Comparison of ENCODE assay signal across 21 mouse cellular contexts in the genomic region with DNA sequence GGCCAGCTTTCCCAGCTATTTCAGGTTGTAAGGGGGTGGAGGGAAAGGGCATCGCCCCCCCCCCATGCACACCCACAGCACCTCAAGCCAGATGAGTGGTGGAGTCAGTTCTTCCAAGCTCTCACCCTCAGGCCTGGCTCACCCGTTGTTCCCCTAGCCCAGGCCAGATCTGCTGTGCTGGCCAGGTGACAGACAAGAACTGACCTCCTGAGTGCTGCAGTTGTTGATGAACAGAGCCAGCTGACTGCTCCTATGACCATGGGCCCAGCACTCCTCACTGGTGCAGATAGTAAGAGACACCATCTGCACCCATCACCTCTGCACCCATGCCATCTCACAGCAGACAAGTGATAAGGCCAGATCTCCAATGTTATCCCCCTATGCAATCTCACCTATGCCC.
DNase-seq lines count a peak whose midpoint lies in the region; ATAC-seq lines count a peak whose summit lies in the region.
"Had no signal": no experiment of that assay in that cellular context is flagged by ENCODE, and none has a peak within 500 bp of the region (broad histone marks: within the 10 kb centered on the region; RNA-seq: fewer than 3 reads in every experiment).

No protein-coding gene starts in this region.

- H3K27ac ChIP-seq in hindbrain, embryonic 15.5 days (replicated peaks): no peak overlapping the region
- H3K27ac ChIP-seq in hindbrain, embryonic 16.5 days (ENCODE audit: low read depth, low read length): no peak overlapping the region
- no peak overlapping the region for H3K27ac ChIP-seq in midbrain, embryonic 14.5 days (replicated peaks; ENCODE audit: low read depth, low read length)
- no peak overlapping the region for H3K27ac ChIP-seq in midbrain, embryonic 16.5 days (ENCODE audit: low read length)
- H3K27ac ChIP-seq: embryonic facial prominence, embryonic 15.5 days; forebrain, embryonic 10.5 days; gastrocnemius, adult 2 months; heart, embryonic 10.5 days had no signal

- WGBS in hindbrain, embryonic 15.5 days: 95% methylated on average over 2 of the region's 2 CpGs
- WGBS in hindbrain, embryonic 16.5 days: 100% methylated on average over 2 of the region's 2 CpGs
- 81% methylated on average over 2 of the region's 2 CpGs for WGBS in midbrain, embryonic 14.5 days
- WGBS in midbrain, embryonic 16.5 days: 80% methylated on average over 2 of the region's 2 CpGs

- peak; percentile 70 for DNase-seq in heart, adult 11 months
- DNase-seq in heart, adult 18-20 months: no peak
- no peak for DNase-seq in midbrain, embryonic 14.5 days
- DNase-seq: adrenal gland, adult 2 months; adrenal gland, postnatal 25 days; cerebellum, adult 8-10 months; cerebellum, postnatal 36 days; gastrocnemius, adult 2 months; gastrocnemius, postnatal 25 days; heart, postnatal 10 days; heart, postnatal 4 days had no signal

- no peaks in the 10 kb centered on the region for H3K36me3 ChIP-seq in hindbrain, embryonic 15.5 days
- H3K36me3 ChIP-seq in hindbrain, embryonic 16.5 days (ENCODE audit: control insufficient read depth, insufficient read depth, low read length): no peaks in the 10 kb centered on the region
- H3K36me3 ChIP-seq in midbrain, embryonic 14.5 days (ENCODE audit: control insufficient read depth, insufficient read depth, low read length): no peaks in the 10 kb centered on the region
- H3K36me3 ChIP-seq in midbrain, embryonic 16.5 days (ENCODE audit: control insufficient read depth, insufficient read depth, low read length): no peaks in the 10 kb centered on the region
- H3K36me3 ChIP-seq: embryonic facial prominence, embryonic 15.5 days; forebrain, embryonic 10.5 days; heart, embryonic 10.5 days had no signal

- ATAC-seq in hindbrain, embryonic 15.5 days (ENCODE audit: low FRiP score, low read depth): peak; percentile 45; the same call in 1 of the 2 replicates
- ATAC-seq in hindbrain, embryonic 16.5 days: no peak
- peak; percentile 54 for ATAC-seq in midbrain, embryonic 14.5 days (ENCODE audit: low FRiP score, low TSS enrichment)
- ATAC-seq in midbrain, embryonic 16.5 days: no peak; the same call in 1 of the 2 replicates
- ATAC-seq: forebrain, embryonic 14.5 days; inflammation-experienced regulatory T-cells, adult 6 months; intestine, postnatal 0 days had no signal

- no peaks in the 10 kb centered on the region for H3K4me1 ChIP-seq in hindbrain, embryonic 15.5 days (replicated peaks)
- H3K4me1 ChIP-seq in hindbrain, embryonic 16.5 days (ENCODE audit: control insufficient read depth, insufficient read depth, low read depth, low read length): no peaks in the 10 kb centered on the region
- H3K4me1 ChIP-seq in midbrain, embryonic 14.5 days (ENCODE audit: control insufficient read depth, insufficient read depth, low read length): no peaks in the 10 kb centered on the region
- no peaks in the 10 kb centered on the region for H3K4me1 ChIP-seq in midbrain, embryonic 16.5 days (ENCODE audit: control insufficient read depth, insufficient read depth, low read length)
- H3K4me1 ChIP-seq: embryonic facial prominence, embryonic 15.5 days; forebrain, embryonic 10.5 days; heart, embryonic 10.5 days had no signal

- no peak overlapping the region for H3K9ac ChIP-seq in hindbrain, embryonic 15.5 days
- H3K9ac ChIP-seq in hindbrain, embryonic 16.5 days (ENCODE audit: low read depth, low read length): no peak overlapping the region
- no peak overlapping the region for H3K9ac ChIP-seq in midbrain, embryonic 14.5 days (replicated peaks; ENCODE audit: low read length)
- no peak overlapping the region for H3K9ac ChIP-seq in midbrain, embryonic 16.5 days (ENCODE audit: low read depth, low read length)
- H3K9ac ChIP-seq: embryonic facial prominence, embryonic 15.5 days had no signal

- H3K9me3 ChIP-seq in hindbrain, embryonic 15.5 days: no peaks in the 10 kb centered on the region
- H3K9me3 ChIP-seq in hindbrain, embryonic 16.5 days (ENCODE audit: control insufficient read depth, low read length): no peaks in the 10 kb centered on the region
- H3K9me3 ChIP-seq in midbrain, embryonic 14.5 days (ENCODE audit: control insufficient read depth, low read length): no peaks in the 10 kb centered on the region
- no peaks in the 10 kb centered on the region for H3K9me3 ChIP-seq in midbrain, embryonic 16.5 days (replicated peaks; ENCODE audit: control insufficient read depth, low read length, poor library complexity, severe bottlenecking)
- H3K9me3 ChIP-seq: embryonic facial prominence, embryonic 15.5 days; forebrain, embryonic 10.5 days; heart, embryonic 10.5 days had no signal

- H3K4me3 ChIP-seq in hindbrain, embryonic 15.5 days: no peak overlapping the region
- no peak overlapping the region for H3K4me3 ChIP-seq in hindbrain, embryonic 16.5 days (ENCODE audit: low read length)
- no peak overlapping the region for H3K4me3 ChIP-seq in midbrain, embryonic 14.5 days (replicated peaks; ENCODE audit: low read depth, low read length)
- H3K4me3 ChIP-seq in midbrain, embryonic 16.5 days (ENCODE audit: low read depth, low read length): no peak overlapping the region
- H3K4me3 ChIP-seq: embryonic facial prominence, embryonic 15.5 days; erythroblast, embryonic 14.5 days; forebrain, embryonic 10.5 days; gastrocnemius, adult 2 months; heart, embryonic 10.5 days had no signal

- H3K27me3 ChIP-seq in hindbrain, embryonic 15.5 days: no peaks in the 10 kb centered on the region
- H3K27me3 ChIP-seq in hindbrain, embryonic 16.5 days (replicated peaks; ENCODE audit: control insufficient read depth, insufficient read depth, low read length): no peaks in the 10 kb centered on the region
- no peaks in the 10 kb centered on the region for H3K27me3 ChIP-seq in midbrain, embryonic 14.5 days (ENCODE audit: control insufficient read depth, insufficient read depth, low read length)
- H3K27me3 ChIP-seq in midbrain, embryonic 16.5 days (ENCODE audit: control insufficient read depth, insufficient read depth, low read depth, low read length): no peaks in the 10 kb centered on the region
- H3K27me3 ChIP-seq: embryonic facial prominence, embryonic 15.5 days had no signal

- H3K4me2 ChIP-seq in hindbrain, embryonic 15.5 days: no peak overlapping the region
- no peak overlapping the region for H3K4me2 ChIP-seq in hindbrain, embryonic 16.5 days (ENCODE audit: low read length)
- H3K4me2 ChIP-seq in midbrain, embryonic 14.5 days (ENCODE audit: low read length): no peak overlapping the region
- H3K4me2 ChIP-seq in midbrain, embryonic 16.5 days (ENCODE audit: low read length): no peak overlapping the region
- H3K4me2 ChIP-seq: embryonic facial prominence, embryonic 15.5 days had no signal

Comparison
In these comparisons a context has a peak if more than half of its experiments do, and no peak if none do; other contexts are left out.
1. ATAC-seq: peak in hindbrain, embryonic 15.5 days (single experiment) and midbrain, embryonic 14.5 days (single experiment); none in hindbrain, embryonic 16.5 days (single experiment) and midbrain, embryonic 16.5 days (single experiment).